1 mouse cellular context compared by ENCODE assay signal in the genomic region with DNA sequence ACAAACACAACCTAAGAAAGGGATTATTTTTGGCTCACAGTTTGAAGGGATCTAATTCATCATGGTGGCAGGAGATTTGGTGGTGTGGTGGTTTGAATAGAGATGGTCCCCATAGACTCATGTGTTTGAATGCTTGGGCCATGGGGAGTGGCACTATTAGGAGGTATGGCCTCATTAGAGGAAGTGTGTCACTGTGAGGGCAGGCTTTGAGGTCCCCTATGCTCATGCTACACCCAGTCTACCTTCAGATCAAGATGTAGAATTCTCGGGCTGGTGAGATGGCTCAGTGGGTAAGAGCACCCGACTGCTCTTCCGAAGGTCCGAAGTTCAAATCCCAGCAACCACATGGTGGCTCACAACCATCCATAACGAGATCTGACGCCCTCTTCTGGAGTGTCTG. TPM values are rescaled to one million over a fixed set of nuclear protein-coding genes. Genes with fewer than 3 reads are reported as not detected.
"Had no signal": no experiment of that assay in that cellular context is flagged by ENCODE, and none has a peak within 500 bp of the region (broad histone marks: within the 10 kb centered on the region; RNA-seq: fewer than 3 reads in every experiment).

No protein-coding gene starts in this region.

RNA-seq across cellular contexts. Expression of gene Gfpt2, which starts 26.5 kb away (rescaled TPM):
- polyA plus RNA-seq: macrophage had no signal
